Mouse (Mus musculus): Measurements from ENCODE around the gene Gm19426.

Gm19426 gene

GRCm38 (mm10) chr2:84721182-84721581, 22.3 kb downstream of the Gm19426 start:
- DNase-seq (ENCODE audit: low read depth, low spot score): no peak

GRCm38 (mm10) chr2:84720718-84721117, 22.7 kb downstream of the Gm19426 start:
- no peak for DNase-seq (ENCODE audit: low read depth, low spot score)

- DNase-seq (ENCODE audit: low read depth, low spot score): no peak
These were observed 26.1 kb downstream of the Gm19426 start for GRCm38 (mm10) chr2:84717357-84717756.

- no peak for DNase-seq (ENCODE audit: low read depth, low spot score)
These were observed 26.8 kb downstream of the Gm19426 start for GRCm38 (mm10) chr2:84716423-84717355.

GRCm38 (mm10) chr2:84715562-84716361, 27.7 kb downstream of the Gm19426 start:
- peak; percentile 98 for DNase-seq (ENCODE audit: low read depth, low spot score)

- DNase-seq (ENCODE audit: low read depth, low spot score): peak; percentile 98
These were observed 28.5 kb downstream of the Gm19426 start, which contains the start of gene Zdhhc5 for GRCm38 (mm10) chr2:84714811-84715561. Gene Zdhhc5 (minus strand): TSS chr2:84715180.

- no peak for DNase-seq (ENCODE audit: low read depth, low spot score)
These were observed 29.0 kb downstream of the Gm19426 start for GRCm38 (mm10) chr2:84714422-84714810.

- DNase-seq (ENCODE audit: low read depth, low spot score): no peak
These were observed 31.6 kb downstream of the Gm19426 start for GRCm38 (mm10) chr2:84711898-84712297.

GRCm38 (mm10) chr2:84707523-84707922, 35.9 kb downstream of the Gm19426 start:
- no peak for DNase-seq (ENCODE audit: low read depth, low spot score)

- no peak for DNase-seq (ENCODE audit: low read depth, low spot score)
These were observed 38.2 kb downstream of the Gm19426 start for GRCm38 (mm10) chr2:84705295-84705694.

- no peak for DNase-seq (ENCODE audit: low read depth, low spot score)
These were observed 39.1 kb downstream of the Gm19426 start for GRCm38 (mm10) chr2:84704329-84704728.

- DNase-seq (ENCODE audit: low read depth, low spot score): no peak
These were observed 40.0 kb downstream of the Gm19426 start for GRCm38 (mm10) chr2:84703497-84703896.

- no peak for DNase-seq (ENCODE audit: low read depth, low spot score)
These were observed 48.3 kb downstream of the Gm19426 start for GRCm38 (mm10) chr2:84695007-84695695.
